Mouse (Mus musculus) heart, postnatal 0 days (tissue): ENCODE results near the gene Pvalb.

Experiments used
- CTCF ChIP-seq: IDR thresholded peaks from 2 replicates; pipeline ENCODE4 v1.5.1; 2016; ENCODE audit warnings: antibody characterized with exemption, control low read depth, low read depth
- EP300 ChIP-seq: IDR thresholded peaks from 2 replicates; pipeline ENCODE4 v1.6.1; 2016; ENCODE audit warnings: antibody characterized with exemption, low read depth

GRCm38 (mm10) chr15:78246143-78247116 lies 40.2 kb upstream of the Pvalb start:
- TF ChIP-seq CTCF (no peak), EP300 (no peak)
